Mouse (Mus musculus): Measurements from ENCODE around the gene Olfr101. TPM values are rescaled to one million over a fixed set of nuclear protein-coding genes. Genes with fewer than 3 reads are reported as not detected.

The Olfr101 gene
- not detected for total RNA-seq (2023)

DNA sequence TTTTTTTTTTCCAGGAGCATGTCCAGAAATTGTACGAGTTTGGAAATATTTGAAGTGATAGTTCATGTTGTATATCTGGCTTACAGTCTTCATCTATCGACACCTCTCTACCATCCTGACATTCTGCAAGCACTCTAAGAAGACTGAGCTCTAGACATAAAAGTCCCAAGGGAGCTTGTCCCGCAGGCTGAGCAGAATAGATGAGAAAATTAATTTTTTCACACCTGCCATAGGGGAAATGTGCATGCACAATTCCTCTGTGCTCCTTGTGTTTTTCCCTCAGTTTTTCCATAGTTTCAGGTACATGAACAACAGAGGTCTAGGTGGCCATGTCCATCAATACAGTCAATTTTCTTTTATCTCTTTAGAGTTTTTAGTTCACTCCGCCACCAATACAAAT, at the start of gene Olfr101:
Gene Olfr101, minus strand, starts transcription at position 101 of the 400 bp plus-strand sequence.

DNA sequence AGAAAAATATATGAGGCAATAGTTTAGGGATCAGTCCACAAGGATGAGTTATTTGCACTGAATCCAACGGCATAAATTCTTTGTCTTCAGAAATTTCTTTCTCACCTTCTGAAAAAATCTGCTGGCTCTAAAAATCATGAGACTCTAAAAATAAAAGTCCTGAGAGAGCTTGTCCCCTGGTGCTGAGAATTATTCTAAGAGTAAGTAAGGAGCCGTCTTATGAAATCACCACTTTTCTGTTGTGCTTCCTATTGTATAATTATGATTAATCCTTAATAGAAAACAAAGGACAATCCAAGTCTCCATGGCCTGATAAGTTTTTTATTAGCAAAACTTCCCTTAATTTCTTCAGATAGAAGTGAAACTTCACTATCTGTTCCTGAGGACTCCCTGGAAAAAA, 35.5 kb upstream of the Olfr101 start, which contains the start of gene Olfr103:
Gene Olfr103, minus strand, starts transcription at position 101 of the 400 bp plus-strand sequence.

DNA sequence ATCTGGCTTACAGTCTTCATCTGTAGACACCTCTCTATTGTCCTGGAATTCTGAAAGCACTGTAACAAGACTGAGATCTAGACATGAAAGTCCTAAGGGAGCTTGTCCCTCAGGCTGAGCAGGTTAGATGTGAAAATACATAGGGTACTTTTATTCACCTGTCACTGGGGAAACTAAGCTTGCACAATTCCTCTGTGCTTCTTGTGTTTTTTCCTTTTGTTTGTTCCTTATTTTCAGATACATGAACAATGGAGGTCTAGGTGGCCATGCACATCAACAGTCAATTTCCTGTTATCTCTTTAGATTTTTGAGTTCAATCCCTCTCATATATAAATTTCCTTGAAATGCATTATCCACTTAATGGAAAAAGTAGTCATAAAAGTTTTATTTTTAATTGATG, 12.8 kb upstream of the Olfr101 start, which contains the start of gene Olfr102:
Gene Olfr102, minus strand, starts transcription at position 101 of the 400 bp plus-strand sequence.

DNA sequence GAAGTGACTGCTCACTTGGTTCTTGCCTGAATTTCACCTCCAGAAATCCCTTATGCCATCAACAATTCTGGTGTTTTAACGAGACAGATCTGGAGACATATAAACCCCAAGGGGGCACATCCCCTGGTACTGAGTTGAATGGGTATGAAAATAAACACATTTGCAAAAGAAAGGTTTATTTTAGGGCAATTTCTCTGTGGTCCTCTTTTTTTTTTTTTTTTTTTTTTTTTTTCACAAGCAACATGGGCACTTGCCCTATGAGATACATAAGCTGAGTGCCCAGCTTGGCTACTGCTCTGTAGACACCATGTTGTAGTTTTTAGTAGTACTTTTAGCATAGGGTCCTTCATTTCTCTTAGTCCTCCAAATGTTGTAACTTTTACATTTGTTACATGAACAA, 20.8 kb downstream of the Olfr101 start, which contains the start of gene Olfr99:
Gene Olfr99, minus strand, starts transcription at position 101 of the 400 bp plus-strand sequence.

DNA sequence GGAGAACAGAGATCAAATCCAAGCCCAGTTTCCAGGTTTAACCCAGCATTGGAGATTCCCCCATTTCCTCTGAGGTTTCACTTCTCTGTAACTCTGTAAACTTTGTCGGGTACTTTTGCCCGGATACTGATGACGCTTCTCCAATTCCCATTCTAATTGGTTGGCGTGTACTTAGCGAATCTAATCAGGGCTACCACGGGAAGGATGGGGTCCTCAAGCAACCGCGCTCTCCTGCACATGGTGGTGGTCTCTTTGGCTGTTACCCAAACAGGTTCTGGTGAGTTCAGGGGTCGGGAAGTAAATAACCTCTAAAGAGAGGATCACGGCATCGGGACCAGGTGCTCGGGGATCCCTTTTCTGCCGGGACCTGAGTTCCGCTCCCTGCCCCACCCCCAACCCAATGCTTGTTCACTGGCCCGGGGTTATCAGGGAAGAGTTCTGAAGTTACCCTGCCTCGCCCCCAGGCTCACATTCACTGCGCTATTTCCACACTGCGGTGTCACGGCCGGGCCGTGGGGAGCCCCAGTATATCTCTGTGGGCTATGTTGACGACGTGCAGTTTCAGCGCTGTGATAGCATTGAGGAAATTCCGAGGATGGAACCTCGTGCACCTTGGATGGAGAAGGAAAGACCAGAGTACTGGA, 33.9 kb downstream of the Olfr101 start, which contains the start of gene H2-M3:
Gene H2-M3, plus strand, starts transcription at position 163 of the 644 bp plus-strand sequence.

DNA sequence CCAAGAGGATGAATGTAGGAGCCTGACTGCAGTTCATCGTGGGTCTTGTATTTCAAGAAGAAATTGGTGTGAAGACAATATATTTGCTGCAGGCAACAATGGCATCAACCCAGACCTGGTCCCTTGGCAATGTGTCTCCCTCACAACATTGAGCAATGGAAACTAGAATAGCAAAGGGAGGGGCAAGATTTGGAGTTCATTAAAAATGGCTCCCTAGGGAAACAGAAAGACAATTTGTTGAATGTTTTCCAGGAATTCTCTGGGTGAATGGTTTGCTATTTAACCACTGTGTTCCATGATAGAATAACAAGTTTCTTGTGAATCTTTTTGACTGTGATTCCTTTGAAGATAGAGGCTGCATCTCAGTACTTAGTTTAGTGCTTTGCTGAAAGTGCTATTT, 40.5 kb downstream of the Olfr101 start, which contains the start of gene Olfr98:
Gene Olfr98, minus strand, starts transcription at position 124 of the 400 bp plus-strand sequence.

Other genes with a start within 250 kb of the Olfr101 start
- under 1 TPM; 0.29 to 0.58 TPM for gene Olfr90, start 215.8 kb downstream of the Olfr101 start, total RNA-seq (2023)
- gene Olfr91, start 206.0 kb downstream of the Olfr101 start, total RNA-seq (2023) = not detected
- not detected for gene Olfr92, start 184.2 kb downstream of the Olfr101 start, total RNA-seq (2023)
- gene Olfr93, start 142.8 kb downstream of the Olfr101 start, total RNA-seq (2023) = not detected
- 10 to 100 TPM in 1 of 2 experiments, 1 to 10 TPM in 1; 6.6 to 10.8 TPM for gene Ubd, start 110.4 kb downstream of the Olfr101 start, total RNA-seq (2023)
- not detected for gene Olfr94, start 103.3 kb downstream of the Olfr101 start, total RNA-seq (2023)
- not detected for gene Olfr95, start 91.2 kb downstream of the Olfr101 start, total RNA-seq (2023)
- not detected for gene Olfr96, start 84.2 kb downstream of the Olfr101 start, total RNA-seq (2023)
- gene Olfr97, start 67.0 kb downstream of the Olfr101 start, total RNA-seq (2023) = not detected
- gene Olfr98, start 40.6 kb downstream of the Olfr101 start, total RNA-seq (2023) = not detected
- gene H2-M3, start 34.1 kb downstream of the Olfr101 start, total RNA-seq (2023) = 10 to 100 TPM; 29.0 to 30.6 TPM
- gene Olfr99, start 20.9 kb downstream of the Olfr101 start, total RNA-seq (2023) = not detected
- not detected for gene Olfr102, start 12.7 kb upstream of the Olfr101 start, total RNA-seq (2023)
- not detected for gene Olfr103, start 35.4 kb upstream of the Olfr101 start, total RNA-seq (2023)
- gene Olfr104-ps, start 55.3 kb upstream of the Olfr101 start, total RNA-seq (2023) = not detected
- gene Olfr105-ps, start 74.7 kb upstream of the Olfr101 start, total RNA-seq (2023) = not detected
- gene Olfr106-ps, start 86.1 kb upstream of the Olfr101 start, total RNA-seq (2023) = not detected
- not detected for gene Olfr107, start 94.9 kb upstream of the Olfr101 start, total RNA-seq (2023)
- not detected for gene Olfr108, start 141.2 kb upstream of the Olfr101 start, total RNA-seq (2023)
- gene Olfr109, start 154.6 kb upstream of the Olfr101 start, total RNA-seq (2023) = not detected
- gene H2-M2, start 179.2 kb upstream of the Olfr101 start, total RNA-seq (2023) = 1 to 10 TPM; 7.7 to 9.7 TPM
- gene Olfr110, start 188.2 kb upstream of the Olfr101 start, total RNA-seq (2023) = under 1 TPM in 1 of 2 experiments, not detected in 1; 0.64 TPM
- gene Olfr111, start 203.7 kb upstream of the Olfr101 start, total RNA-seq (2023) = 1 to 10 TPM in 1 of 2 experiments, under 1 TPM in 1; 0.68 to 1.2 TPM

Data from monocyte, adult 59 days (primary cell).